Mouse (Mus musculus) kidney, adult 11 months (tissue): ENCODE data around the gene Exd1.
"Not testable (repeated sequence)": the region's sequence is repeated elsewhere in the genome, so short reads cannot be mapped to it uniquely, and the experiment has no call there.

ENCODE experiments used
- DNase-seq: peaks from one replicate; pipeline ENCODE4 v3.0.0; 2022

Gene Exd1

DNA sequence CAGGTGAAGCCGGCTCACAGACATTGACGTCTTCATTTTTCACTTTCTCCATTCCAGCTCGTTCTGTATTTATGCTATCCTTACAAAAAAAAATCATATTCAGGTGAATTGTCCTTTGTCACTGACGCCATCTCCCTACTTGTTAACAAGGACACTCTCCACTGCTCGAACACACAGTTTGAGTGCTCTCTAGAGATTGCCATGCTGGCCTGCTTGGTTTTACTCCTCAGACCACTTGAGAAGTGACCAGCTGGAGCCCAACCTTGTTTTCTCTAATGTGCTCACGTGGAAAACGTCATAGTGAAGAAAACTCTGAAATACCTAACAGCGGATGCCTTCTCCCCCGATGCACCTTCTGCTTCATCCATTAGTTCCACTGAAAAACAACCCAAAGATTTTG is 8.6 kb downstream of the Exd1 start:
- no peak for DNase-seq

DNA sequence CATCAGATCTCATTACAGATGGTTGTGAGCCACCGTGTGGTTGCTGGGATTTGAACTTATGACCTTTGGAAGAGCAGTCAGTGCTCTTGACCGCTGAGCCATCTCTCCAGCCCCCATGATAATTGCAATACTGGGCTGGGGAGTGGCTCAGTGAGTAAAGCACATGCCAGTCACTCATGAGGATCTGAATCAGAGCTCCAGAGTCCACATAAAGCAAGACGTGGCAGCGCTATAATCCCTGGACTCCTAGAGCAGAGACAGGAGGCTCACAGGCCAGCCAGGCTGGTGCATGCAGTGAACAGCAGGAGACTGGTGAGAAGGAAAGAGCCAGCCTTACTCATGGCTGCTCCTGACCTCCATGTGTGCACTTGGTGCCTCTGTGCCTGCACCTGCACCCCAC is 22.0 kb downstream of the Exd1 start:
- no peak for DNase-seq

DNA sequence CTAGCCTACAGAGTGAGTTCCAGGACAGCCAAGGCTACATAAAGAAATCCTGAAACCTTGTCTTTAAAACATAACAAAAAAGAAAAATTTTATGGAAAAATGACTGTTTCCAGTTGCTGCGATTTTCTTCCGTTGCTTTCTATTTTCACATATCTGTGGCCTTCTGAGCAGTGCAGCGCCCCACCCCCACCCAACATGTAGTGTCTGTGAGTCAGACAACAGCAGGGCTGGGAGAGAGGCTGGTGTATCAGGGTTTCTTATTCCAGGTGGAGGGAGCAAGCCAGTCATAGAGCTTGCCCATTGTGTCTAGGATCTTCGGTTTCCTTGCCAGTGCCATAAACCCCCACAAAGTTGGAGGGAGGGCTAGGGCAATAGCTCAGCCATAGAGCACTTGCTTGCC is 23.6 kb downstream of the Exd1 start:
- DNase-seq = no peak

DNA sequence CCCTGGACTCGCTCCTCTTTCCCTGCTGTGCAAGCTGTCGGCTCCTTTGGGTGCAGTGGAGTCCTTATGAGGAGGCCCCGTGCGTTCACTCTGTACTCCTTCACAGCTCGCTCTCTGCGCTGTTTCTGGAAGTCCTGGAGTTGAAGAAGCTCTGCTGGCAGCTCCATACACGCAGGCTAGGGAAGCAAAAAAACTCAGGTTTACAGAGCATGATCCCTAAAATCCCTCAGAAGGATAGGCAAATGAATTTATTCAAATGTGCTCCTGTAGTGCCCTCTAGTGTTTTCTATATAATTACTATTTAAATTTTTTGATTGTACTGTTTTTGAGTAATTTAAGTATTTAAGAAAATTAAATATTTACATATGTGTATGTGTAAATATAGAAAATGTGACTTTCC is 26.9 kb downstream of the Exd1 start:
- DNase-seq = no peak

DNA sequence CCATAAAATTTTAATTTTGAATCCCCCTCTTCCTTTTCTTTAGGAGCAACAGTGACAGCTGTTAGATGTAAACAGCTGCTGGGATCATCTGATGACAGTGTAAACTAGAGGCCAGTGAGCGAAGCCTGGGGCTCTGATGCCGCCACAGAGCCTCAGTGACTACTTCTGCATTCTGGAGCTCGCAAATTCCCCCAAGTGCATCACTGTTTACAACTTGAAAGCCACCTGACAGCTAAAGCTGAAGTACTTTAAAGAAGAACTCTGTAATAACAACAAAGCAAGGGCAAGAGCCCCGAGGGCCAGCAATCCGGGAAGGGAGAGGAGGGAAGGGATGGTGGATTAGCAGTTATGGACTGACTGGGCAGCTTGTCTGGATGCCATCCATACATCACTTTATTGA is 30.6 kb downstream of the Exd1 start:
- DNase-seq = no peak

DNA sequence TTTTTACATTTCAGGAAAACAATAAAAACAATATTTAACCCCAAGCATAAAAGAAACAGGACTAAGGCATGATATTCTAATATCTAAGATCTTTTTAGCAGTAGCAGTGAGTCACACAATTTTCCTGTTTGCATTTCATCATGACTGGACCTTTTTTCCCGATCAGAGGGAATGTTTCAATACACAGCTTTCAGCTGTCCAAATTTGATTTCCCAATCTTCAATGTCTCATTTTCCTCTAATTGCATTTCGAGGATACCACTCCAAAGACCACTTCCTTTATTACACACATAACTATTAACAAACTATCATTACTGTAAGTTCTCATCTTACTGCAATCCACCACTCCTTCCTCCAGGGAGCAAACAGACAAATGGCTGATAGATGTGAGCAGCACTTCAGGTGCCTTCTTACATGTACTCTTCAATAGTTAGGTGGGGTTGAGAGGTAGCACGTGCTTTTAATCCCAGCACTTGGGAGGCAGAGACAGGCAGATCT is 33.4 kb downstream of the Exd1 start:
- no peak for DNase-seq

DNA sequence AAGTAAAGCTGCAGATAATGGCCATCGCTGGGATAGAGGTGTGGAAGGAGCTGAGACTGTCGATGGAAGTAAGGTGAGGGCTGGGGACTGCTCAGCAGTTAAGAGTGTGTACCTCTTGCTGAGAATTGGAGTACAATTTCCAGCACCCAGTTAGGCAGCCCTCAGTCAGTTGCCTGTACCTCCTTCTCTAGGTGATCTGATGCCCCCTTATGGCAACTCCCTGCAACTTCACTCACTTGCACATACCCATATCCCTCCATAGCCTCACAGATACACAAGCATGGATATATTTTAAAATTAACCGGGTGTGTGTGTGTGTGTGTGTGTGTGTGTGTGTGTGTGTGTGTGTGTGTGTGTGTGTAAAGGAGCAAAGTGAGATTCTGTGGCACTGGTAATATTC is 35.1 kb downstream of the Exd1 start:
- no peak for DNase-seq

DNA sequence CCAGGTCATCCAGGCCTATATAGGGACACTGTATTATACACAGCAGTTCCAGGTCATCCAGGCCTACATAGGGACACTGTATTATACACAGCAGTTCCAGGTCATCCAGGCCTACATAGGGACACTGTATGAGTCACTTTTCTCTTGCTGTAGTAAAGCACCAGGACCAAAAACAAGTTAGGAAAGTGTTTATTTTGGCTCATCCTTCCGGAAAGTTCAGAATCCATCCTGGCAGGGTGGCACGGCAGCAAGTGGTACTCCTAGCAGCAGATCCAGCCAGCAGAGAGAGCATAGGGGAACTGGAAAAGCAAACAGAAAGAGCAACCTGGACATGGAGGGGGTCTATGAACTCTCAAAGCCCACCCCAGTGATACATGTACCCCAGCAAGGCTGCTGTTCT is 36.6 kb downstream of the Exd1 start:
- DNase-seq = no peak

DNA sequence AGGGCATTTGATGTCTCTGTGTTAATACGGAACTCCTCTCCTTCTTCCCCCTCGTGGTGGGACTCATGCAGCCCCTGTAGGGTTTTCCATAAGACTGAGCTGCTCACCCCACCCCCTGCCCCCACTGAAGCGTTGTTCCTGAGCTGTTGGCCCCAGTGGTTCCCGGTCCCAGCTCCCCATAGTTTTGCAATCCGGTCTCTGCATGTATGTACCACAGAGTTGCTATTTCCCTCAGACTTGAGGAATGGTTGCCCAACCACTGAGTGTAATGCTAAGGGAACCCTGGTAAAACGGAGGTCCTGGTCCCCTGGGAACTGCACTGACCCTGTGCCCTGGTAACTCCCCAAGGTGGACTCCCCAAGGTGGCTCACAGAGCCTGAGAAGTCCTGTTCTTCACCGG is 38.9 kb downstream of the Exd1 start:
- DNase-seq = not testable (repeated sequence)

DNA sequence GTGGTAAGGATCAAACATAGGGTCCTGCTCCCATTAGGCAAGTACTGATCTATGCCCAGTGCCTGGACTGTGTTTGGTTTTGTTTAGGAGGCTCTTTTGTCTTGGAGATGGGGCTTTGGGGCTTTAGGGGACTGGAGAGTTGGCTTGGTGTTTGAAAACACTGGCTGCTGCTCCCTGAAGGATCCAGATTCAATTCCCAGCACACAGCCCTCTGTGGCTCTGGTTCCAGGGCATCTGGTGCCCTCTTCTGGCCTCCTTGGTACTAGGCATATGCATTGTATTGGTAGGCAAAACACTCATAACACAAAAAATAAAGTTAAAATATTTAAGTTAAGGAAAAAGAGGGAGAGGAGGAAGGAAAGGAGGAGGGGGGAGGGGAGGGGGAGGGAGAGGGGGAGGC is 40.3 kb downstream of the Exd1 start:
- DNase-seq = no peak

DNA sequence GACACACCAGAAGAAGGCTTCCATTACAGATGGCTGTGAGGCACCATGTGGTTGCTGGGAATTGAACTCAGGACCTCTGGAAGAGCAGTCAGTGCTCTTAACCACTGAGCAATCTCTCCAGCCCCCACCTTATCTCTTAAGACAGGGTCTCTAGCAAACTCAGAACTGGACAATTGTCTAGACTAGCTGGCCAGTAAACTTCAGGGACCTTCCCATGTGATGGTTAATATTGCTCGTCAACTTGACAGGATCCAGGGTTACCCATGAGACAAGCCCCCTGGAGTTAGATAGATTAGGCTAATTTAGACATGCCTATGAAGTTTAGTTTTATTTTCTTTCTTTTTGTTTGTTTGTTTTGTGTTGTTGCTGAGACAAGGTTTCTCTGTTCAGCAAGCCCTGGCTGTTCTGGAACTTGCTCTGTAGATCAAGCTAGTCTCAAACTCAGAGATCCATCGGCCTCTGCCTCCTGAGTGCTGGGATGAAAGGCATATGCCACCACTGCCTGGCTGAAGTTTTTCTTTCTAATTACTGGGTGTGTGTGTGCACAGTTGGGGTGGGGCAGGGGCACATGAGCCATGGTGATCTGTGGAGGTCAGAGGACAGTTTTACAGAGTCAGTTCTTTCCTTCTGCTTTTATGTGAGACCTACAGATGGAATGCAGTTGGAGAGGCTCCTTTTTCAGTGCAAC is 46.3 kb downstream of the Exd1 start:
- no peak for DNase-seq

DNA sequence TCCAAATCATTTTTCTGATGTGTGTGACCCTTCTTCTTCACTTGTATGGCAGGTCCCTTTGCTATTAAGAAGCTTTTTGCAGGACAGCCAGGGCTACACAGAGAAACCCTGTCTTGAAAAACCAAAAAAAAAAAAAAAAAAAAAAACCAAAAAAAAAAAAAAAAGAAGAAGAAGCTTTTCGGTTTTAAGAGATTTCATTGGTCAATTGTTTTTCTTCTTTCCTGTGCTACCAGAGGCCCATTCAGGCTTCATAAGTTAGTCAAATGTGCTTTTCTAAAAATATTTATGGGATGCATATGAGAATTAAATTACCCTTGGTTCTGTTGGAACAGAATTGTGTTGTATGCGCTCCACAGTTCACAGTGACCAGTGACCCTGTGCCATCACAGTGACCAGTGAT is 48.6 kb downstream of the Exd1 start:
- no peak for DNase-seq

DNA sequence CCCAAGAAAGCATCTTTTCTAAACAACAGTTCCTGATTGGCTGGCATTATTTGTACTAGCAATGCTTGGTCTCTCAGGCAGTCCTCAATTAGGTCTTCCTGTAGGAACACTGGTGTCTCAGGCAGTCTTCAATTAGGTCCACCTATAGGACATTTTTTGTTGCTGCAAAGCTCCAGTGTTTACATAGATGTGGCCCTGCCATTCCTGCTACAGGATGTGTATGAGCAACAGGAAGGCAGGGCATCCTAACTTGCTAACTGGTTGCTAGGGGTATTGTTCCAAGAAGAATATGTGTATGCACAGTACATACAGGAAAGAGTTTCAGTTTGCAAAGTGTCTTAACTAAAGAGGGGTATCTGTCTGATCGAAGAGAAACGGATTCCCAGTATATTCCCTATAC is 51.3 kb downstream of the Exd1 start:
- DNase-seq = no peak

DNA sequence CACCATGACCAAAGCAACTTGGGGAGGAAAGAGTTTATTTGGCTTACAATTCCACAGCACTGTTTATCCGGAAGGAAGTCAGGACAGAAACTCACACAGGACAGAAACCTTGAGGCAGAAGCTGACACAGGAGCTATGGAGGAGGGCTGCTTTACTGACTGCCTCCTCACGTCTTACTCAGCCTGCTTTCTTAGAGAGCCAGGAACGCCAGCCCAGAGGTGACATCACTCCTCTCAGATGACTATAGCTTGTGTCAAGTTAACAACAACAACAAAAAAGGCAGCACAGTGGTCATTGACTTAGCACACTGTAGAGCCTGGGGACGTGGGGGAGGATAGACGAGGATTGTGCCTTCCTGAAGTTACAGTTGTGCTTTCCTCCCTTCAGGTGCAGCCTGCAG is 55.5 kb downstream of the Exd1 start:
- no peak for DNase-seq

DNA sequence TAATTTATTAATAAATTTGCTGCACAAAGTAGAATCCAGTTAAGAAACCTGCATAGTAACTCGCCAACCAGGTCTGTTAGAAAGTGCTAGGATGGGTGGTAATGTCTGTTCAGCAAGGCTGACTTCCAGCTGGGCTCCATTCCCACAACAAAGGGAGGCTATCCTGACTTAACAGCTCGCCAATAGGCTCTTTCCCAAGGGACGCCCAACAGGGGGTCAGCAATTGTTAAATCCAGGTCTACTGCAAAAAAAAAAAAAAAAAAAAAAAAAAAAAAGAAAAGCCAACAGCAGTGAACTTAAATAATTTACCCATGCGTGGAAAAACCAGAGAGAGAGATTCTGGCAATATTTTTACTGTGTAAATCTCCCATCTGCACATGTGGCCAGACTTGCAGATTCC is 60.9 kb downstream of the Exd1 start:
- no peak for DNase-seq

DNA sequence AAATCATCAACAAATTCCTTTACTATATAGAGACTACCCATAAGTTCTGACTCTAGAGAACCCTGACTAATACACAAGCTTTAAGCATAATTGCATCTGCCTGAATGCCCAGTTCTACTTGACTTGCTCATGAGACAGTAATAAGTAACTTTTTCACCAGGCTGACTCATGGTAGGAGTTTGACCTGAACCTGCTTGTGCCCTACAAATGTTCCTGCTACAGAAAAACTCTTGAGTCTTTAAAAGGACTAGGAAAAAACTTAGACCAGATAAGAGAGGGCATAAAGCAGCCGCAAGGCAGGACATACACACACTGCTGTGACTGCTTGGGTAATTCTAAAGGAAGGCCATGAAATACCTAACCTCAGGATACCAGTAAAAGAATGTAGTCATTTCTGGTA is 65.1 kb downstream of the Exd1 start:
- DNase-seq = peak; percentile 75

DNA sequence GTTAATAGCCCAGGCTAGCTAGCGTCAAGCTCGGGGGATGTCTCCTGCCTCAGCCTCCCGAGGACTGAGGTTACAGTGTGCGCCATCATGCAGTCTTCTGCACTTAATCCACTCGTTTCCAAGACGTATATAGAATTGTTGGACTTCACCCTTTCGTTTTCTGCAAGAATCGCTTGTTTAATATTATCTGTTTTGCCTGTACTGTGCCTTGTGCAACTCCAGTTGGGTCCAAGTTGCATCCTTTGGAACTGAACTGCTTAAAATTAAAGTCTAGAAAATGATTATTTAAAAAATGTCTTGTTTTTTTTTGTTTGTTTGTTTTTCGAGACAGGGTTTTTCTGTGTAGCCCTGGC is 69.1 kb downstream of the Exd1 start:
- DNase-seq = no peak

DNA sequence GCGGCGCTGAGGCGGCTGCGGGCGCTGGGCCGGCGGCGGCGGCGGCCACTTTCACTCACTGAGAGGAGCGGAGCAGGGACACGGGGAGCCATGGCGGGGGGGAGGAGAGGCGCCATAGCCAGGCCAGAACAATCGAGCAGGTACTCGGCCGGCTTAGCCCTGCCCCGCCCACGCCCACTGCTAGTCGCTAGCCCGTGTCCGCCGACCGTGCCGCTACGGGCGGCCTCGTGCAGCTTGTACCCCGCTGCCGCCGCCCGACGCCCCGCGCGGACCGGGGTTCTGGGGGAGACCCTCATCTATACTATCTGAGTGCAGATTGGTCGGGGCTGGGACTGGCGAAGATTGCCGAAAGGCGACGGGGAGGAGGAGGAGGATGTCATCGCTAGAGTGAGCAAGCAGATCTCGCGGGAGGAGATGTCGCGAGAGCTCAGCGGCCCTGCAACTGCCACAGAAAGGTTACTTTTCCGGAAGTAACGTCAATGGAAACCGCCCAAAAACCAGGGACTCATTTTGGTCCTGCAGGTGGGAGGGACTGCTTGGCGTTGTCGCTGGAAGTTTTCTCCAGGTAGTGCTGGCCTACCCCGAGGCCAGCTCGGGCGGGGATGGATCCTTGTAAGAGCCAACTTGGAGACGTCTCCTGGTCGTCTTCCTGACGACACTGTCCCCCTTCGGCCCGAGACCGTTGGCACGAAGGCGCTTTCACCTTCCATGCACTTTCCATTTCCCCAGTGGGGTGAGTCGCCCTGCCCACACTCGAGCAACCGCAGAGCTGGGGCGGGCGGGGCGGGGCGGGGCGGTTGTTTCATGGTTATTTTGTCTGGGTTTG is 69.6 kb downstream of the Exd1 start, which contains the start of gene Ino80:
Gene Ino80 (minus strand): TSS at position 117 of the 826 bp plus-strand sequence.
- DNase-seq = peak; percentile 99

DNA sequence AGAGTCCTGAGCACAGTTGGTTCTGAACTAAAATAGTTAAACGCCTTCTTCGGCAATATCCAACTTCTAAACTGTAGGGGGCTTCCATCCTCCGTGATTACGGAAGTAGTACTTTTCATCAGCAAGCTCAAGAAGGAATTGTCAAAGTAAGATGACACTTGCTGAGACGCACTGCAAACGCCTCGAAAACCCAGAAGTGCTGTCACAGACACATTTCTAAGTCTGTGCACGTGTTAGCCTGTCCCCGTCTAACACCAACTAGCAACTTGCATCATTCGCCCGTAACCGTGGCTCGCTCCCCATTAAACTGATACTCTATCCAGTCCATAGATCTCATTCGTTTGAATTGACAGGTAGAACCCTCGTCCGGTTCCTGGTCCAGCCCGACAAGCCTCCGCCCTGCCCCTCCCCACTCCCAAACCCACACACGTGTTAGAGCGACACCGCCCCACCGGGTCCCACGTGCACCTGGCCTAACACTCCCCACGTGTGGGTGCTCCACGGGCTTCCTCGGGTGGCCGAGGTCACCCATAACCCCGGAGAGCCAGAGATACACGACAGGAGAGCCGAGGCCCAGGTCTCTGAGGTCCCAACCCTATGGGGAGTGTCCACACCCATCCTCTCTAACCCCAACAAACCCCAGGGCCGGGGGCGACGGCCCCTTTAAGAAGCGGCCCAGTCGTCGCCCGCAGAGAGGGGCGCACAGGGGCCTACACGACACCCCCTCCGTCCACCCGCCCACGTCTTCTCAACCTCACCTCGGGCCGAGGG is 70.6 kb downstream of the Exd1 start:
- DNase-seq = peak; percentile 84

DNA sequence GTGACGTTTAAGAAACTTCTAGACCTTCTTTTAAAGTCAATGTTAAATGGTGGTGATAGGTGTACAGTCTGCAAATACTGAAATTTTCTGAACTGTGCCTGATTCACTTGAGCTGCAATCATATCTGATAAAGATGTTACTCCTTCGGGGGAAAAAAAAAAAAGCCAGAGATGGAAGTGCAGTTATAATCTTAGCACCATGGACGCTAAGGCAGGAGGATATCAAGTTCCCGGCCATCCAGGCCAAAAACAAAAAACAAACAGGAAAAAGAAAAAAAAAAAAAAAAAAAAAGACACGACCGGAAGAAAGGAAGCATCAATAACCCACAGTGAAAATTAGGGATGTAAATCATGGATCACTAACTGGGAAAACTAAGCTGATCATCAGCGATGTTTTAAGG is 71.3 kb downstream of the Exd1 start:
- DNase-seq = no peak
